Mouse (Mus musculus) retina, adult 2 months (tissue): ENCODE measurements at regions not wholly inside any gene's neighbourhood (a gene's known extent, or its start where the extent isn't known, plus 50 kb on each side); places are given as distances from the start of the nearest gene placed in this dataset.
A peak's percentile ranks its signal among the peaks of the same experiment; 100 is the strongest.

Source experiments
- DNase-seq: peaks from one replicate; pipeline ENCODE4 v3.0.0-alpha.2; 2012; ENCODE audit warnings: low read depth, low spot score

DNA sequence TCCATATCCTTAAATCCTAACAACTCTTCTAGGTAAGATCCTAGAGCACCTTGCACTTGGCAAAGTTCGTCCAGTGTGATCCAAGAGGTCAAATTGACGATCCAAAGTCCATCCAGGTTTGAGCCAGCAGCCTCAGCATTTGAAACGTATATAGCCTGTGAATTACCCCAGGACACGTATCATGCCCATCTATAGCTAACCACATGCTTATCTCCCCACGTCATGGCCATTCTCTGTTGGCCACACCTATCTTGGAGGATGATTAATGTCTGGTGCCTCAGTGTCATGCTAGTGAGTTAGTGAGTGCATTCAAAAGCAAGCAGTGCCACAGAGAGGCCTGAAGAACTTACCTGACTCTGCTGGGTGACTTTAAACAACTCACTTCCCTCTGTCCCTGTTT lies 1521.9 kb upstream of the Gm6569 start:
- no peak for DNase-seq

DNA sequence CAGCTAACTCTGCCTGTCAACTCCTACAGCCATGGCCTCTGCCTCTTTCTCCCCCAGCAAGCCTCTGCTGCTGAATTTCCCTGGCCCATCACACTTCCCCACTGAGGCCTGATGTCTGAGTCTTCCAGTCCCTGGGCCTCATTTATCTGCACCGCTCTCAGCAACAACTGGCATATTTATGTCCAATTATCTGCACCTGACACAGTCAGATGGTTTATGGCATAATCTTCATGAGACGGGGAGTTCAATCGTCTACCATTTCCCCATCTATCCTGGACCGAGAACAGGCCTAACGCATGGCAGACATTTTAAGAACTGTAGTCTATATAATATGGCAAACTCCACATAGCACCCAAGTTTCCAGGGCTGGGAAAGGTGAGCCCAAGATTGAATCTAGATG lies 1512.8 kb upstream of the Gm6569 start:
- DNase-seq: no peak

DNA sequence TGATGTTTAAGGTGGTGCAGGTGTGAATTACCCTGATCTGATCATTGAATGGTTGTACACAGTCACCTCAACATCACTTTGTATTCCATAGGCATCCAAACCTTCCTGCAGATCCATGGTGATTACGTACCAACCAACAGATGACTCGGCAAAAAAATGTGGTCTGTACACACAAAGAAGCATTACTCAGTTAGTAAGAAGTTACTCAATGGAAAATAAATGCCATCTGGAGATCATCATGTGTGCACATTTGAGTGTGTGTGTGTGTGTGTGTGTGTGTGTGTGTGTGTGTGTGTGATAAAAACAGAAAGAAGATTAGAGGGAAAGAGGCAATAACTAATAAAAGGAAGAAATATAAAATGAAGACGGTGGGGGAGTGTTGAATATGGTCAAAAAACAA lies 1512.2 kb upstream of the Gm6569 start:
- no peak for DNase-seq

DNA sequence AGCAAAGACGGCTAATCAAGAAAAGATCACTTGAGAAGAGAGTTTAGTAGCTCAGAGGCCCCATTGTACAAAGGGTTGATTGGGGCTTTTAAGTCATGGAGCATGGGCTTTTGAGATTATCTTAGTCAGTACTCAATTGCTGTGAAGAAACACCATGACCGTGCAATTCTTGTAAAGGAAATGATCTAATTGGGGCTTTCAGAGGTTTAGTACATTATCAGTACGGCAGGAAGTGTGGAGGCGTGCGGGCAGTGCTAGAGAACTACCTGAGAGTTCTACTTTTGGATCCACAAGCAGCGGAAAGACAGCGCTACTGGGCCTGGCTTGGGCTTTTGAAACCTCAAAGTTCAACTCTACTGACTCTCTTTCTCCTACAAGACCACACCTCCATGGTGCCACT lies 1511.2 kb upstream of the Gm6569 start:
- no peak for DNase-seq

DNA sequence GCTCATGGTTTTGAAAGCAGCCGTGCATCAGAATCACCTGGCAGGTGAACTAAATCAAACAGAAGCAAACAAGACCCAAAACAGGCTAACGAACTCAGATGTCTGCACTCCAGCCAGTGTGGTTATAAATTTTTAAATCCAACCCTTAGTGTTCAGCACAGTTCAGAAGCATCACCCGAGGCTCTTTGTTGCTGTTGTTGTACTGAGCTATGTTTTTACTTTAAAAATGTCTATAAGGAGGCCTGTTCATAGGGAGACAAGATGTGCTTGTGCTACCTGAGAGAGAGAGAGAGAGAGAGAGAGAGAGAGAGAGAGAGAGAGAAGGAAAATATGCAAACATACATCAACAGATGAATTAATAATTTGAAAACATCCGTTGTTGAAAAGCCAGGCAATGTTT lies 1503.1 kb upstream of the Gm6569 start:
- no peak for DNase-seq

DNA sequence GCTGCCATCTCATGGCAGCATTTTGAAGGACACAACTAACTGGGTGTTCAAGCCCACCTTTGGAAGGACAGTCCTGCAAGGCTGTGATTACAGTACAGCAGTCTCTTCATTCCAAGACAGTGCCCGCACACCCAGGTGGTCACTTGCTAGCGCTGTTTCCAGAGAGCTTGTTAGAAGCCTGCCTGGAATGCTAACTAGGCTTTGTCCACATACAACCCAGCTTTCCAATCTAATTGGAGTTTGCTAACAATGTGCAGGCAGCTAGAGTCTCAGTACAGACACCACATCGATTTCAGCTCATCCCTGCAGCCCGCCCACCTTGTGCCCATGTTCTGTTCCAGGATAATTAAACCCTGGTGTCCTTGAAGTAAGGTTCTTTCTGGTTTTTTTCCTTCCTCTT lies 1499.9 kb upstream of the Gm6569 start:
- DNase-seq: no peak

DNA sequence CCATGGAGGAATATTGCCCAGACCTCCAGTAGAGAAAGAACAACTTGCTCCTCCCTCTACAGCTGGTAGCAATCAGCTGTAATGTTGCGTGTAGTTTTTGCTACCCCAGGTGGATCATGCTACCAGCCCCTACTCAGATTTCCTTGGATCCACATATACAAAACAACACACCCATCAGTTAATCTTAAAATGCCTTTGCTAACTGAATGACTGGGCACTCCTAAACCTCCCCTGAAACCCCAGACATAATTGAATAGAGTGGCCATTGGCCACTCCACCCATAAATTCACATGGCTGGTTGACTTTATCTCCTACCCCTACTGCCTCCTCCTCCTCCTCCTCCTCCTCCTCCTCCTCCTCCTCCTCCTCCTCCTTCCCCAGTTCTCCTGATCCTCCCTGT lies 1494.7 kb upstream of the Gm6569 start:
- no peak for DNase-seq

DNA sequence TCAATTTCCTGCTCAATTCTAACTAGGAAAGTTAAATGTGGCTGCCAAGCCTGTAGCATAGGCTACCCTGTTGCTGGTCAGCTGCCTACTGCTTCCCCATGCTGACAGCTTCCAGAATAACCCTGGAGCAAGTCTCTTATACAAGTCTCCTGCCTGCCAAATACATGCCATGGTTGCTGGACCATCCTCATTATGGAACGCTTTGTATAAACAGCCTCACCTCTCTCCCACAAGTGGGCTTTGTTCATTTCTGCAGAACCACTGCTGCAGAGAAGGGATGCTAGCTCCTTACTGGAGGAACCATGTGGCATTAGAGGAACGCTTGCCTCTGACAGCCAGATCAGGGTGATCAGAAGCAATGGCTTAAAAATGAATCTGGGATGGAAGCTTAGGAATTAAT lies 1492.4 kb upstream of the Gm6569 start:
- no peak for DNase-seq

DNA sequence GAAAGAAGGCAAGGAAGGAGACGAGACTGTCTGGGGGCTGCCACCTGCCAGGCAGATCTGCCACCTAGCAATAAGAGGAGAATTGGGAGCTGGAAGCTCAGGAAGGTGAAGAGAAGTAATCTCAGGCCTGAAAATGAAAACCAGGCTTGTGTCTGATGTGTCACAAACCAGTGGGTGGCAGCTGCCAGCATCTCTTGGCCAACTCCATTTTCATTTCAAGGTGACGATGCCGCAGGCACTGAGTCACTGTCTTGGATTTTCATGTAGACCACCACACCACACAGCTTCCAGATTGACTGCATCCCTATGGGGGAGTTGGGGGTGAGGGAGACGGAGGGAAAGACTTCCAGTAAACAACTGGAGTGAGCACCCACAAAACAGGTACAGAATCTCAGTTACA lies 1491.9 kb upstream of the Gm6569 start:
- no peak for DNase-seq

DNA sequence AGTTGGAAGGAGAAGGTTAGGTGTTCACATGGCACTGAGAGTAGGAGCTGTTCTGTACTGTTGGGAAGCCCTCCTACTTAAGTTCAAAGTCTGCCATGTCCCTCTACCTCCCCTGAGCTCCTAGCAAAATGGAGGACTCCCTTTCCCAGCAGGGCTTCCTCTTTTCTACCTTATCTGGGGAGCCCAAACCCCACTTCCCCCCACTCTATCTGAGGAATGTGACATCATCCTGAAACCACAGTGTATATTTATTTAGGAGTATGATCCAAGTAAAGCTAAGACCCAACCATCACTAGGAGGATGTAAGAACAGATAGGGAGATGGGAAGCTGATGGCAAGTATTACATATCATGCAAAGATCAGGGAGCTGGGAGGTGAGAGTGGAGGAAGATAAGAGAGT lies 1490.6 kb upstream of the Gm6569 start:
- no peak for DNase-seq

DNA sequence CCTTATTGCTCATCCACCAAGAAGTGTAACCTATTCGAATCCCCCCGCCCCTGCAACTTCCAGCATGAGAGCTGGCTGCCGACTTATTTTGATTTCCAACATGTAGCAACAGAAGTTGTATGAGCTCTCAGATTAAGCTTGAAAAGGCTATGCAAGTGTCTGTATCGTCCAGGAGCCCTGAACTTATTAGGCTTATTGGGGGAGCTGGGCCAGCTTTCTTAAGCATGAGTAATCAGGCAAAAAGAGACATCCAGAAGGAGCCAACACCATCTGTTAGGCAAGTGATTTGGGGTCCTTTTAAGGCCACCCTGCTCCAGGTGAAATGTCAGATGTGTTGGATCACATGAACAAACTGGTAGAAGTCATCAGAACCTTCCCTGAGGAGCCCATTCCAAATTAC lies 1481.0 kb upstream of the Gm6569 start:
- no peak for DNase-seq

DNA sequence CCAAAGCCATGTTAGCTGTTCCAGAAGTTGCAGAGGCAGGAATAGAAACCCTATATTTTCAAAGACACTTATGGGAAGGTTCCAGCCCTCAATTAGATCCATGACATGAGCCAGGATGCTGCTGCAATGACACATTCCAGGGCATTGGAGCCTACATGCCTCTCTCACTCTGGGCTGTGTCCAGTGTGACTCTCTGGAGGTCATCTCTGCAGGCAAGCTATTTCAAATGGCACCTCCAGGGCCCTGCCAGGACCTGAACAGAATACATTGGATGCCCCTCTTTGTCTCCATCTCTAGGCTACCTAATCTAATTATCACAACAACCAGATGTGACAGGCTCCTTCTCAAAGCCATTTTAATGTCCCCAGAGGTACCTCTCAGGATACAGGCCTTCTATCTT lies 1478.7 kb upstream of the Gm6569 start:
- no peak for DNase-seq

DNA sequence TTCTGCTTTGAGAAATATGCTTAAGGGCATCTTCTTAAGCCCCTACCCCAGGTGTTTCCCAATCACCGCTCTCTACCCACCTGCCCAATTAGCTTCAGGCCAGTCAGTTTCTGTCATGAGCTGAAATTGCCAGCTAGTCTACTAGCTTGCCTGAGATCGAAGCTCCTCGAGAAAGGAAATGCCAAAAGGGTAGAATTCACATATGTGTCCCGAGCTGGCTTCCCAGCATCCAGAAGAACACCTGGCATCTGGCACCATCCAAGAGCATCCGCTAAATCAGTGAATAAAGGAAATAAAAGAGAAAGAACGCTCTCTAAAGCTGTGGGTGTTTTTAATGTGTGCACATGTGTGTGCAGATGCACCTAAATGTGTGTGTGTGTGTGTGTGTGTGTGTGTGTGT lies 1474.7 kb upstream of the Gm6569 start:
- DNase-seq: no peak

DNA sequence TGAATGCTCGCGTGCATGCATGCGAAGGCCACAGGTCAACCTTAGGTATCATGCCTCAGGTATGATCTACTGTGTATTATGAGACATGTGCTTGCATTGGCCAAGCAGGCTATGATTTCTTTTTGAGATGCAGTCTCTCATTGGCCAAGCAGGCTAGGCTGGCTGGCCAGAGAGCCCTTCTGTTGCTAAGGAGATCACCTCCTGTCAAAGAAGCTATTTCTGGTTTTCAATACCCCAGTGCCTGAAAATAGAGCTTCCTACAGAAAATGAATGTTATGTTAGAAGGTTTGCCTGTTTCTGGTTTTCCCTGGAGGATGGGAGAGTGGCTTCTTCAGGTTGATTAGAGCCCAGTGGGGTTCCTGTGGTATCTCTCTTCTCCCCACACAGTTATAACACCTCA lies 1474.3 kb upstream of the Gm6569 start:
- DNase-seq: no peak

DNA sequence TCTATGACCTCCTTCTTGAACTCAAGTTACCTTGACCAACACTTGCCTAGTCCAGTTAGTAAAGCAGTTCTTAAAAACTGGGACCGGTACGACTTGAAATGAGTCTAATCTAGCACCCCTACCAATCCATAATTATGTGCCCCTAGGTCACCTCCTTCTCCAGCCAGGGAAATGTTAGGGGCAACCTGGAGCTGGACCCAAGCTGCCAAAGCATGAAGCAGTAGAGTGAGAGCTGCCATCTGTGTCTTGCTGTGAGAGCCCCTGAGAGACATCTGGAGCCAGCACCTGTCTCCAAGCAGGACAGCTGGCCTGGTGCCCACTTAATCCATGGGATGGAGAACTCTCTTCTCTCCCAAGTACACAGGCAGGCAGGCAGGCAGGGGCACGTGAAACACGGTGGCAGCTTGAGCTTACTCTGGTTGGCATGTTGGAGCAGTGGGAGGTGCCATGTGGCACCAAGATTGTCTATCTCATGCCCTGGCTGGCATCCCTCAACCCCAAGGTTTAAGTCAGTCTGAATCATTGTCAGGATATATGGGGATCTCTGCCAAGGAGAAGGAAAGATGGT lies 1473.8 kb upstream of the Gm6569 start:
- no peak for DNase-seq

DNA sequence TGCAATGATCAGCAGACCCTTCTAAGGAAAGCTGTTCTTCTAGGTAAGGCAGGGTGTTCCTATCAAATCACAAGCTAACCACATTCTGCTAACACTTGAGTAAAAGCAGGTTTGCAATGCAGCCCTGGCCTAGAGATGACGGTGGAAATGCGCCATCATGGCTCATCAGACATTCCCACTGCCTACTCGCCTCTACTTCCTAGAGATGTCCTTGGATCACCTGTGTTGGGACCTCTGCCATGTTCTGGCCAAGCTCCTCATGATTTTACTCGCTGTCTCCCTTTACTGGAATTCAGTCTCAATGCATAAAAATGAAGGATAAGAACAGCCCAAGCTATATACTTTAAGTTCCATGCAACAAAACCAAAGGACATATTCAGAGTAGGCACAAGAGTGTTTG lies 1461.3 kb upstream of the Gm6569 start:
- no peak for DNase-seq

DNA sequence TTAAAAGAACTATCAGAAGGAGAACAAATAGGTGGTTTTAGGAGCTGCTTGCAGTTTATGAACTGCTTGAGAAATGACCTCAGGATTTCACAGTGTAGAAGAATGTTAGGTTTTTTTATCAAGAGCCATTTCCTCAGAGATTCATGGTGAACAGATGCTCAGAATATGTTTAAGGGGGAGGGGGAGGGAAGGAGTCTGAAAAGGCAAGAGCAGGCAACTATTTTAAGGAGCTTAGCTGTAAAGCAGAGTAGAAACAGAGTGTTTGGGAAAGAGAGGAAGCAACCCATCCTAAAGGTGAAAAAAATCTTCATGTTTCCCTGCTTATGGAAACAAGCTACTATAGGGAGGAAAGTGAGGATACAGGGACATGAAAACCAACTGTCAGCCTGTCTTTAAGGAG lies 1457.2 kb upstream of the Gm6569 start:
- no peak for DNase-seq

DNA sequence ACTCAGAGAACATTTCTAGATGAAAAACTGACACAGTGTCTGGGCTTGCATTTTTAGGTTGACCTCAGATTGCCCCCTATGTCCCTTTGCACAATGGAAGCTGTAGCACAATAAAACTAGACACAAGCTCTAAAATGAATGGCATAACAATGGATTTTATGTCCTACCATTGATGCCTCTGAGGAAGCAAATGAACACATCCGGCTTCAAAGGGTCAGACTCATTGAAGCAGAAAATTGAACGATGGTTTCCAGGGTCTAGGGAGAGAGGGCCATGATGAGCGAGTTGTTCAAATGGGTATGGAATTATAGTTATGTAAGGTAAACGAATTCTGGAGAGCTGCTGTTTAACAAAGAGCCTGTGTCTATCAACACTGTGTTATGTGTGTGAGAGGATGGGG lies 1455.1 kb upstream of the Gm6569 start:
- no peak for DNase-seq

DNA sequence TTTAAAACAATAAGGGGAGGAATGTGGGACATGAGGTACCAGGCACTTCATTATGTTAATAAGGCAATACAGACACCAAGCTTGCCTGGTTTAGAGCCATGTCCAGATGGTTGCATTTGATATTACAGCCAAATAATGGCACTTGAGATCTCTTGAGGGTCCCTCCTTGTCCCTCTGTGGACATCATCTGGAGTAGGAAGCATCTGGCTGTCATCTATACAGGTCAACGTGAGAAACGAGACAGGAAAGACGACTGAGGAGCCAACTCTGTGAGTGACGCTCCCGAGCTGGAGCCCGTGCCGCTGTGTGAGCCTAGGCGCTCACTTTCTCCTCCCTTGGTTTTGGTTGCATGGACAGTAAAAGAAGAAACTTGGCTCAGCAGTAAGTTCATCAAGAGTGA lies 1453.2 kb upstream of the Gm6569 start:
- no peak for DNase-seq

DNA sequence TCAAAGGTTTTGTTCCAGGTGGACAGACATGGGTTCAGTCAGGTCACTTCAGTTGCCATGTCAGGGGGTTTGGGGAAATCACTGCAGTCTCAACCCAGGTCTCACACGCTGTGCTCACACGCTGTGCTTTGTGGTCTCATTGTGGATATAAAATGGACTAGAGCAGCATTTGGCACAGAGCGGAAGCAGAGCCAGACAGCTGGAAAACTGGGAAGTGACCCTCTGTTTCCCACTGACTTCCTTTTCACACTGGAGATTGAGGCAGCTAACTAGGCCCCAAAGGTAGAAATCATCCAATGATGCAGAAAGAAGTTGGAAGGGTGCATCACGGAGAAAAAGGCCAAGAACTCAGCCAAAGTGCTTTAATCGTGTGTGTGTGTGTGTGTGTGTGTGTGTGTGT lies 1452.6 kb upstream of the Gm6569 start:
- no peak for DNase-seq

DNA sequence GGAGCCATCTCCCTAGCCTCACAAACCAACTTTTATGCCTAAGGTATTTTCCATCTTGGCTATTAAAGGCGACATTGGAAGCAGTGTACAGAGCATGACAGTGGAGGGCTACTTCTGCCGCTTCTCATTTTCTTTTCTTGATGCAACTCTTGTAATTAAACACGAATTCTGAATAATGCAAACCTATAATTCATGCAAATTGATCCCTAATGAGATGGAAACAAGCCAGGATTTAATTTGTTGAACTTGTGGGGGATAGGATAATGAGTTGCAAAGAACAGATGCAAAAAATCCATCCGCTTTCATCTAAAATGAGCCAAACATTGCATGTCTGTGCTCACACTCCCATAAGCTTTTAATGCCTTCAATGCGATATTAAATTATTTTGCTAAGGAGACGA lies 1451.8 kb upstream of the Gm6569 start:
- DNase-seq: peak; percentile 8

DNA sequence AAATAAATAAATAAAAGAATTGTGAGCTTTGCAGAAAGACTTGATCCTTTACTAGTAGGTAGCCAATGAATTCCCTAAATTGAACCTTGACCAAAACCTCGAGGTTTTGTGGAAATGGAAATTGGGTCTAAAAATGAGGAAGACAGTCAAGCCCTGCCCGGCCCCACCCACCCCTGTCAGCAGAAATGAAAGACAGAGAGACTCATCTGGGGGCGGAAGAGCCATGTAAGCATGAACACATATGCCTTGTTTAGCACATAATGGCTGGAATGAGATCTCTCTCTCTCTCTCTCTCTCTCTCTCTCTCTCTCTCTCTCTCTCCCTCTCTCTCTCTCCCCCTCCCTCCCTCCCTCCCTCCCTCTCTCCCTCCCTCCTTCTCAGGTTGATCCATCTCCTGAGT lies 1451.3 kb upstream of the Gm6569 start:
- no peak for DNase-seq

DNA sequence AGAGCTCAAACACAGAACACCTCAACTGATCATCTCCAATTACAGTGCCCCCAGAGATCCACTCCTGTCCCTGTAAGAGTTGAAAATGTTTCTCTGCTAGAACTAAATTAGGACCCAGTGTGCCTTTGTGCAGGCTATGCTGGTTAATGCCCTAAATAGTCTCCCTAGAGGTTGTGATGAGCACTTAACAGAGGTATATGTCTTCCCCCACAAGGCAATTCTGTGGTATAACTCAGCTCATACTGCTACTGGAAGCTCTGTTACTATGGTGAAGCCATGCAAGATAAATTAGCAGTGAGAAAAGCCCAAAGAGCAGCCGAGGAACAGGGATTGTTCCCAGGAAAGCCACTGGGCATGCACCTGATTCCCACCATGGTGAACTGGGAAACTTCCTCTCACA lies 1450.9 kb upstream of the Gm6569 start:
- DNase-seq: no peak

DNA sequence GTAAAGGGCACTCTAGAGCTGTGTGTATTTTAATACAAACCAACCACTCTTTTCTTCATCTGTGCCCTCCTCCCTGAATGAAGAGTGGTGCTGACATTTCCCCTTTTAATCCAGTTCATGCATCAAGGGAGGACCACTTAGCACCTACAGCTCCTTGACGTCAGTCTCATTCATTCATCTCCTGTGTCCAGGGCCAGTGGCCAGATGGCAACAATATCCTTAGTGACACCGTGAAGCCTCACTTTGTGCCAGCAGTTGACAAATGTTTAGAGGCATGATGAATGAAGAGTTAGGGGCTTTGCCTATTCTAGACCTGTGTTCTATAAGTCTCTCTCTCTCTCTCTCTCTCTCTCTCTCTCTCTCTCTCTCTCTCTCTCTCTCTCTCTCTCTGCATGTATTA lies 1441.1 kb upstream of the Gm6569 start:
- DNase-seq: no peak

DNA sequence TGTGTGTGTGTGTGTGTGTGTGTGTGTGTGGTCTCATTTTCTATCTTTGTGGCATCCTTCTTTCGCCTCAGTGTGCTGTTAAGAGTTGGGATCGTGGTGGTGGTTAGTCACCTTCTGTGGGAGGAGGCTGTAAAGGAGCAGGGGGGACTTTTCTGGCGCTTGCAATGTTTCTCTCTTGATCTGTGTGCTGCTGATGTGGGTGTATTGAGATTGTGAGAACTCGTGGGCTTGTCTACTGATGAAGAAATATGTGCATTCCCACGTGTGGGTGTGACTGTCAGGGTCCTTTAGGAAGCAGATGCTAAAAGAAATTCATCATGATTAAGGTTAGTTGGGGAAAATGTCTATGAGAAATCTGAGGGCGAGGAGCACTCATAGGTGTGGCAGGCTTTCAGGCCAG lies 1422.4 kb upstream of the Gm6569 start:
- DNase-seq: no peak
